Mouse (Mus musculus) E14TG2a.4 (cell line): ENCODE results near the gene Col17a1.

Experiments used
- H3K27me3 ChIP-seq: 2 replicates; pipeline ENCODE4 v1.6.1; 2014; ENCODE audit warnings: low read length, control low read depth; ENCODE audit not compliant: insufficient read depth
- H3K36me3 ChIP-seq: 2 replicates; pipeline ENCODE4 v1.6.1; 2014; ENCODE audit warnings: low read length, control low read depth; ENCODE audit not compliant: insufficient read depth
- H3K4me1 ChIP-seq: replicated peaks from 2 replicates; pipeline ENCODE4 v1.6.1; 2014; ENCODE audit warnings: low read depth, low read length, control low read depth
- H3K4me3 ChIP-seq: replicated peaks from 2 replicates; pipeline ENCODE4 v1.5.1; 2014; ENCODE audit warnings: mild to moderate bottlenecking, low read length
- H3K9me3 ChIP-seq: 2 replicates; pipeline ENCODE4 v1.6.1; 2014; ENCODE audit warnings: low read length, control low read depth
- CTCF ChIP-seq: conservative IDR thresholded peaks from 2 replicates; pipeline ENCODE4 v1.5.1; 2014; ENCODE audit warnings: low read length
- NANOG ChIP-seq: IDR thresholded peaks from 2 replicates; pipeline ENCODE4 v1.6.1; 2014; ENCODE audit warnings: borderline replicate concordance, low read length, mixed read lengths
- POU5F1 ChIP-seq: IDR thresholded peaks from 2 replicates; pipeline ENCODE4 v1.6.1; 2014; ENCODE audit warnings: low read length, borderline replicate concordance

Col17a1 gene

GRCm38 (mm10) chr19:47645583-47645982, 46.3 kb downstream of the Col17a1 start:
- peaks cover 42% of the 10 kb centered on the region for H3K36me3 ChIP-seq

GRCm38 (mm10) chr19:47643910-47644309, 48.0 kb downstream of the Col17a1 start:
- Histone ChIP-seq H3K4me3 (no peak overlapping the region), H3K9me3 (no peaks in the 10 kb centered on the region), H3K36me3 (peaks cover 57% of the 10 kb centered on the region), H3K4me1 (no peaks in the 10 kb centered on the region), H3K27me3 (no peaks in the 10 kb centered on the region)
- no peak for TF ChIP-seq POU5F1
- TF ChIP-seq CTCF, result no peak
- TF ChIP-seq NANOG, result no peak

More at GRCm38 (mm10) chr19:47645583-47645982, 46.3 kb downstream of the Col17a1 start:
- Histone ChIP-seq H3K27me3 (no peaks in the 10 kb centered on the region), H3K9me3 (no peaks in the 10 kb centered on the region), H3K4me3 (no peak overlapping the region), H3K4me1 (no peaks in the 10 kb centered on the region)
- no peak for TF ChIP-seq CTCF
- no peak for TF ChIP-seq POU5F1
- no peak for TF ChIP-seq NANOG

- H3K36me3 ChIP-seq, result peaks cover 30% of the 10 kb centered on the region
- no peak overlapping the region for H3K4me3 ChIP-seq
- H3K27me3 ChIP-seq, result no peaks in the 10 kb centered on the region
- no peaks in the 10 kb centered on the region for H3K4me1 ChIP-seq
- no peaks in the 10 kb centered on the region for H3K9me3 ChIP-seq
- TF ChIP-seq NANOG, result no peak
- no peak for TF ChIP-seq CTCF
- TF ChIP-seq POU5F1, result no peak
Observed at GRCm38 (mm10) chr19:47635380-47635779, 56.5 kb downstream of the Col17a1 start.

GRCm38 (mm10) chr19:47631799-47632198, 60.1 kb downstream of the Col17a1 start:
- TF ChIP-seq POU5F1 (no peak), CTCF (no peak), NANOG (no peak)
- H3K27me3 ChIP-seq, result no peaks in the 10 kb centered on the region
- no peak overlapping the region for H3K4me3 ChIP-seq
- peaks cover 9% of the 10 kb centered on the region for H3K36me3 ChIP-seq
- H3K4me1 ChIP-seq, result 0 out of 2 replicates have a peak, but pooled peaks cover 5% of the 10 kb centered on the region
- no peaks in the 10 kb centered on the region for H3K9me3 ChIP-seq

- TF ChIP-seq CTCF (no peak), POU5F1 (no peak), NANOG (no peak)
- Histone ChIP-seq H3K36me3 (peaks cover 6% of the 10 kb centered on the region; the same call in 1 of the 2 replicates), H3K4me3 (no peak overlapping the region)
Observed at GRCm38 (mm10) chr19:47630381-47630780, 61.5 kb downstream of the Col17a1 start.

GRCm38 (mm10) chr19:47629068-47629467, 62.8 kb downstream of the Col17a1 start:
- Histone ChIP-seq H3K9me3 (no peaks in the 10 kb centered on the region), H3K4me1 (peaks cover 11% of the 10 kb centered on the region), H3K36me3 (peaks cover 7% of the 10 kb centered on the region), H3K27me3 (no peaks in the 10 kb centered on the region), H3K4me3 (no peak overlapping the region)
- no peak for TF ChIP-seq POU5F1
- TF ChIP-seq NANOG, result no peak
- TF ChIP-seq CTCF, result no peak

More at GRCm38 (mm10) chr19:47630381-47630780, 61.5 kb downstream of the Col17a1 start:
- no peaks in the 10 kb centered on the region for H3K27me3 ChIP-seq
- H3K4me1 ChIP-seq, result peaks cover 8% of the 10 kb centered on the region; the same call in 1 of the 2 replicates
- no peaks in the 10 kb centered on the region for H3K9me3 ChIP-seq

- no peak for TF ChIP-seq NANOG
- no peak for TF ChIP-seq POU5F1
- no peak for TF ChIP-seq CTCF
- no peaks in the 10 kb centered on the region for H3K27me3 ChIP-seq
- H3K4me3 ChIP-seq, result no peak overlapping the region
- H3K9me3 ChIP-seq, result no peaks in the 10 kb centered on the region
- H3K36me3 ChIP-seq, result peaks cover 22% of the 10 kb centered on the region
- peaks cover 13% of the 10 kb centered on the region for H3K4me1 ChIP-seq
Observed at GRCm38 (mm10) chr19:47627450-47627849, 64.4 kb downstream of the Col17a1 start.

- TF ChIP-seq POU5F1 (no peak), NANOG (no peak), CTCF (no peak)
Observed at GRCm38 (mm10) chr19:47624940-47625711, 66.8 kb downstream of the Col17a1 start.

GRCm38 (mm10) chr19:47621478-47621877, 70.4 kb downstream of the Col17a1 start:
- Histone ChIP-seq H3K9me3 (no peaks in the 10 kb centered on the region), H3K36me3 (peaks cover 50% of the 10 kb centered on the region), H3K4me1 (peaks cover 8% of the 10 kb centered on the region), H3K4me3 (no peak overlapping the region), H3K27me3 (no peaks in the 10 kb centered on the region)
- TF ChIP-seq NANOG, result no peak
- no peak for TF ChIP-seq CTCF
- TF ChIP-seq POU5F1, result no peak

More at GRCm38 (mm10) chr19:47624940-47625711, 66.8 kb downstream of the Col17a1 start:
- H3K36me3 ChIP-seq, result peaks cover 44% of the 10 kb centered on the region
- H3K4me1 ChIP-seq, result peaks cover 14% of the 10 kb centered on the region
- no peaks in the 10 kb centered on the region for H3K27me3 ChIP-seq
- H3K4me3 ChIP-seq, result no peak overlapping the region
- H3K9me3 ChIP-seq, result no peaks in the 10 kb centered on the region
